Mouse (Mus musculus): ENCODE measurements around the gene Ehbp1.

DNA sequence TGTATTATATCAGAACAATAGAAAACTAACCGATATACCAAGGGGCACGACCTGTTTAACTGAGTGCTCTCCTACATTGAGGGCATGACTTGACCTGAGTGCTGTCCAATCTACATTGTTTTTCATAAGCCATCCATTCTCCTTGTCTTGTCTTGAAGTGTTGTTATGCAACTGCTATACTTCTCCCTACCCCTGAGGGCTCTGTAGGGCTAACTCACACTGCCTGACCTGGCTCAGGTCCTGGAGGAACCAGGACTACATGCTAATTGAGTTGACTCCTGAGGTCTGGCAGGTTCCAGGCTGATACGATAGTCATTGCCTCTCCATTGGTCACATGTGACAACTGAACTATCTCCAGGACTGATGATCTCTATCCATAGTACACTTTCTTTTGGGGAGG lies 26.5 kb upstream of the Ehbp1 start:
- TF ChIP-seq CTCF (IDR thresholded peaks at IDR 0.05; ENCODE audit: borderline replicate concordance, insufficient read depth, low read depth, low read length) (no peak), POLR2A (IDR thresholded peaks at IDR 0.05; ENCODE audit: borderline replicate concordance, insufficient read depth, low read length) (no peak)
